Mouse (Mus musculus) liver, embryonic 13.5 days (tissue): Measurements from ENCODE around the gene Dcaf15. TPM values are rescaled to one million over a fixed set of nuclear protein-coding genes. Genes with fewer than 3 reads are reported as not detected.
A peak's percentile ranks its signal among the peaks of the same experiment; 100 is the strongest.

Experiments
- ATAC-seq: fragments of 200-750 bp; cut with Nextera tagmentation; 2 replicates; pipeline ENCODE4 v1.8.0; 2017; ENCODE audit warnings: low read depth, mild to moderate bottlenecking, moderate number of reproducible peaks, moderate library complexity
- DNase-seq: peaks from one replicate; pipeline ENCODE4 v3.0.0; 2022
- H3K27ac ChIP-seq: fragments of 300-500 bp; sonication (generic); 2 replicates; pipeline ENCODE4 v1.5.1; 2015; ENCODE audit warnings: moderate library complexity, mild to moderate bottlenecking, inconsistent platforms
- H3K27me3 ChIP-seq: fragments of 300-500 bp; sonication (generic); 2 replicates; pipeline ENCODE4 v1.6.1; 2015; ENCODE audit warnings: mild to moderate bottlenecking, inconsistent platforms
- H3K36me3 ChIP-seq: fragments of 300-500 bp; sonication (generic); 2 replicates; pipeline ENCODE4 v1.6.1; 2015; ENCODE audit warnings: mild to moderate bottlenecking, inconsistent platforms
- H3K4me1 ChIP-seq: fragments of 300-500 bp; sonication (generic); replicated peaks from 2 replicates; pipeline ENCODE4 v1.6.1; 2015; ENCODE audit warnings: inconsistent platforms
- H3K4me2 ChIP-seq: fragments of 300-500 bp; sonication (generic); 2 replicates; pipeline ENCODE4 v1.6.1; 2015; ENCODE audit warnings: inconsistent platforms, mild to moderate bottlenecking, moderate library complexity
- H3K4me3 ChIP-seq: fragments of 300-500 bp; sonication (generic); replicated peaks from 2 replicates; pipeline ENCODE4 v1.5.1; 2015; ENCODE audit warnings: mild to moderate bottlenecking, inconsistent platforms
- H3K9ac ChIP-seq: fragments of 300-500 bp; sonication (generic); 2 replicates; pipeline ENCODE4 v1.6.1; 2015; ENCODE audit warnings: mild to moderate bottlenecking, inconsistent platforms
- H3K9me3 ChIP-seq: fragments of 300-500 bp; sonication (generic); replicated peaks from 2 replicates; pipeline ENCODE4 v1.6.1; 2016; ENCODE audit warnings: inconsistent platforms
- WGBS: fragments of 180-500 bp; shearing (Covaris S2); methylation state at CpG from one replicate; pipeline ENCODE4 v1.1.7; 2015; ENCODE audit not compliant: insufficient replicate concordance; 5-methylcytosine and 5-hydroxymethylcytosine counted together
- microRNA counts: library from miRNA; unstranded; fragments of <30 nt; microRNA quantifications from one replicate; lab custom pipeline; 2016
- microRNA-seq: library from miRNA; unstranded; fragments of <30 nt; microRNA quantifications from one replicate; pipeline ENCODE4, GENCODE M21; 2016
- polyA plus RNA-seq: library from polyadenylated mRNA; unstranded; fragments of >200 nt; fragmentation: Nextera tagmentation; extraction: Ambion mirVana; gene quantifications from 2 replicates; pipeline ENCODE4 v1.2.1, GENCODE M21; 2015

The Dcaf15 gene
- polyA plus RNA-seq, 1 experiment from 2014 or later: 4.3 TPM

- ATAC-seq (no peak), DNase-seq (no peak)
- peaks cover 55% of the 10 kb centered on the region for H3K4me1 ChIP-seq
- H3K9me3 ChIP-seq: no peaks in the 10 kb centered on the region
- 74% methylated on average over 1 of the region's 1 CpGs for WGBS
- peak within 1 kb of the TSS; percentile 89 for H3K4me3 ChIP-seq
- H3K9ac ChIP-seq: peak within 1 kb of the TSS; percentile 84
- H3K36me3 ChIP-seq: no peaks in the 10 kb centered on the region
- peak within 1 kb of the TSS; percentile 98 for H3K27ac ChIP-seq
- no peaks in the 10 kb centered on the region for H3K27me3 ChIP-seq
- peak within 1 kb of the TSS; percentile 92 for H3K4me2 ChIP-seq
Observed at GRCm38 (mm10) chr8:84065037-84065436, 39.5 kb downstream of the Dcaf15 start, which contains the start of gene Gm10643. Gm10643 (minus strand) TSS chr8:84065137.

DNA sequence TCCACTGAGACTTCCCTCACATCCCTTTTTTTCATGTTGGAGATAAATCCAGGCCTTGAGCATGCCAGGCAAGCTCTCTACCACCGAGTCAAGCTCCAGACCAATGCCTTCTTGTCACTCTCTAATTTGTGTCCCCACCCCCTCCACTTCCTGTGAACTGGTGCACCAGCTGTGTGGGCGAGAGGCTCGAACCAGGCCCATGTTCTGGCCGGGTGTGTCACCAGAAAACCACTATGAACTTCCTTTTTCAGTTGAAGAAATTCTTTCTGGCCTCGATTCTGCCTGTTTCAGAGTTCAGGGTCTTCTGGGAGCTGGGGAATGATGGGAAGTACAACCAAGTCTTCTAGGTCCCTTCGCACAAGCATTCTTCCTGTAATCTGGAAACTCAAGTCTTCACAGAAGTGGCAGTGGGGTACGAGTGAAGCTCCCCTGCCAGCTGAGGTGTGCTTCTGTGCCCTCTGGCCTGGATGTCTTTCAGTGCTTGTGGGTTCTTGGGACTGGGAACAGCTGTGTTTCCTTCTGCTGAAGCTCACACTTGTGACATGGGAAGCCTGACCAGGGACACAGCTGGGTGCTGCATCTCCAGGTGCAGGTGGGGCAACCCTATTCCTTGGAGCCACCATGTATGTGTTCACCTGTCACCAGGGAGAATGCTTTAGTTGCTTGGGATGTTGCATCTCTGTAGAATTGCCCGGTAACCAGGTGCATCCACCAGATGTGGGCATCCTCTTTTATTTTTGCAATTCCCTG, 40.5 kb downstream of the Dcaf15 start:
- Histone ChIP-seq H3K27ac (peak overlapping the region; percentile 34; the same call in 1 of the 2 replicates), H3K27me3 (no peaks in the 10 kb centered on the region), H3K36me3 (no peaks in the 10 kb centered on the region), H3K9ac (0 out of 2 replicates have a peak overlapping the region, but pooled peaks have one; percentile 29), H3K4me3 (no peak overlapping the region), H3K4me2 (no peak overlapping the region), H3K4me1 (peaks cover 46% of the 10 kb centered on the region), H3K9me3 (no peaks in the 10 kb centered on the region)
- 30% methylated on average over 8 of the region's 8 CpGs for WGBS
- ATAC-seq: no peak
- no peak for DNase-seq

GRCm38 (mm10) chr8:84060245-84060644, 44.3 kb downstream of the Dcaf15 start:
- Histone ChIP-seq H3K27me3 (no peaks in the 10 kb centered on the region), H3K4me3 (no peak overlapping the region), H3K4me2 (no peak overlapping the region), H3K36me3 (no peaks in the 10 kb centered on the region), H3K9ac (no peak overlapping the region), H3K27ac (no peak overlapping the region), H3K9me3 (no peaks in the 10 kb centered on the region), H3K4me1 (peaks cover 21% of the 10 kb centered on the region)
- WGBS: 32% methylated on average over 2 of the region's 2 CpGs
- peak; percentile 79 for ATAC-seq
- DNase-seq: no peak

DNA sequence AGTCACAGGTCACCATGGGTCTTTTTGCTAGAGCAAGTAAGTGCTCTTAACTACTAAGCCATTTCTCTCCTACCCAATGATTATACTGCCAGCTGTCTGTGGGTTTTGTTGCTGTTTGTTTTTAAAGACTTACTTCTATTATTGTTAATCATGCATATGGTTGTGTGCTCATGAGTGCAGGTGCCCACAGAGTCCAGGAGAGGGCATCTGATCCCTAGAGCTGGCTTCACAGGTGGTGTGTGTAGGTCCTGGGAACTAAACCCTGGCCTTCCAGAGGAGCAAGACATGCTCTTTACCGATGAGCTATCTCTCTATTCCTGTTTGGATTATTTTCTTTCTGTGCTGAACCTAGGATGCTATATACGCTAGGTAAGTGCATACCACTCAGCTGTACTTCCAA, 45.3 kb downstream of the Dcaf15 start:
- DNase-seq: no peak
- whole genome bisulfite sequencing: 73% methylated on average over 2 of the region's 2 CpGs
- H3K4me2 ChIP-seq: no peak overlapping the region
- ATAC-seq: no peak
- no peaks in the 10 kb centered on the region for H3K36me3 ChIP-seq
- no peak overlapping the region for H3K9ac ChIP-seq
- no peaks in the 10 kb centered on the region for H3K9me3 ChIP-seq
- H3K4me1 ChIP-seq: peaks cover 16% of the 10 kb centered on the region
- no peak overlapping the region for H3K27ac ChIP-seq
- H3K27me3 ChIP-seq: no peaks in the 10 kb centered on the region
- no peak overlapping the region for H3K4me3 ChIP-seq

- no peaks in the 10 kb centered on the region for H3K9me3 ChIP-seq
- peaks cover 9% of the 10 kb centered on the region for H3K4me1 ChIP-seq
- 54% methylated on average over 1 of the region's 1 CpGs for WGBS
- no peak overlapping the region for H3K27ac ChIP-seq
- no peak overlapping the region for H3K4me3 ChIP-seq
- ATAC-seq (no peak), DNase-seq (no peak)
- no peak overlapping the region for H3K4me2 ChIP-seq
- no peak overlapping the region for H3K9ac ChIP-seq
- H3K27me3 ChIP-seq: no peaks in the 10 kb centered on the region
- H3K36me3 ChIP-seq: no peaks in the 10 kb centered on the region
Observed at GRCm38 (mm10) chr8:84057827-84058226, 46.7 kb downstream of the Dcaf15 start.

DNA sequence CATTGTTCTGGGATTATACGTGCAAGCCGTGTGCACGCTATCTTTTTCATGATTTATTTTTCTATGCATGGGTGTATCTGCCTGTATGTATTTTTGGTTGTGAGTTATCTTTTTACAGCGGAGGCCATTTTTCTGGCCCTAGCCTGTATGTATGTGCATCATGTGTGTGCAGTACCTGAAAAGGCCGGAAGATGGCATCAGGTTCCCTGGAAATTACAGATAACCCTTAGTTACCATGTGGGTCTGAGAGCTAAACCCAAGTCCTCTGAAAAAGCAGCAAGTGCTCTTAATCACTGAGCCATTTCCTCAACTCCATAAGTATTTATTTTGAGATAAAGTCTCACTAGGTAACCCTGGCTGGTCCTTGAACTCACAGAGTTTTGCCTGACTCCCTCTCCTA, 51.3 kb downstream of the Dcaf15 start:
- no peak overlapping the region for H3K9ac ChIP-seq
- H3K36me3 ChIP-seq: no peaks in the 10 kb centered on the region
- peaks cover 4% of the 10 kb centered on the region; the same call in 1 of the 2 replicates for H3K4me1 ChIP-seq
- H3K4me2 ChIP-seq: no peak overlapping the region
- no peak overlapping the region for H3K4me3 ChIP-seq
- ATAC-seq: no peak
- H3K27me3 ChIP-seq: peaks cover 20% of the 10 kb centered on the region; the same call in 1 of the 2 replicates
- no peak overlapping the region for H3K27ac ChIP-seq
- DNase-seq: no peak
- H3K9me3 ChIP-seq: no peaks in the 10 kb centered on the region
- 84% methylated on average over 5 of the region's 5 CpGs for WGBS

DNA sequence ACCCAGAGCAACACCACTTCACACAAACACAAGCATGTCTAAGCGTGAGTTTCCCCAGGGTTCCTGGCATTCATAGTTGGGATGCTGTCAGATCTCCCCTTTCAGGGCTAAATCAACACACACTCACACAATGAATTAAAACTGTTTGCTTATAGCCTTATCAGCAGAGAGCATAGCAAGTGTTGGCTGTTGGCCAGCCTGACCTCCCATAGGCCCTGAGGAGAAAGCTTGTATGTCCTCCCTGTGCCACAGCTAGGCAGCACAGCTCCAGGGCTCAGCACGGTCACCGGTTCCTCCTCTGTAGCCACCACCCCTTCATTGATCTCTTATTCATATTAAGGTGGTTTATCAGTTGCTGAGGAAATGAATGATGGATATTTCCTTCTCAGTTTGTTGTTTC, 51.8 kb downstream of the Dcaf15 start:
- 55% methylated on average over 3 of the region's 3 CpGs for WGBS
- H3K27ac ChIP-seq: no peak overlapping the region

DNA sequence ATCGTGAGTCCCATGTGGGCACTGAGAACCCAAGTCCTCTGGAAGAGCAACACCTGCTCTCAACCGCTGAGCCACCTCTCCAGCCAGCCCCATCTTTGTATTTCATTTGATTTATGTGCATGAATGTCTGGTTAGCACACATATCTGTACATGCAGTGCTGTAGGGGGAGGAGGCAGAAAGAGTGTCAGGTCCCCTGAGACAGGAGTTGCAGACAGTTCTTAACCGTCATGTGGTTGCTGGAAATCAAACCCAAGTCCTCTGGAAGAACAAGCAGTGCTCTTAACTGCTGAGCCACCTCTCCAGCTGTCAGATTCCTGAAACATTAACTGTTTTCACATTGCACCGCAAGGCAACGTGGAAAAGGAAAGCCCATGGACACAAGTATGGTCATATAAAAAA, 56.4 kb downstream of the Dcaf15 start:
- H3K9me3 ChIP-seq: no peaks in the 10 kb centered on the region
- H3K9ac ChIP-seq: no peak overlapping the region
- DNase-seq (no peak), ATAC-seq (no peak)
- H3K4me3 ChIP-seq: no peak overlapping the region
- peaks cover 56% of the 10 kb centered on the region for H3K27me3 ChIP-seq
- WGBS: 64% methylated on average over 5 of the region's 5 CpGs
- H3K36me3 ChIP-seq: no peaks in the 10 kb centered on the region
- H3K4me1 ChIP-seq: peaks cover 8% of the 10 kb centered on the region; the same call in 1 of the 2 replicates
- no peak overlapping the region for H3K4me2 ChIP-seq
- H3K27ac ChIP-seq: no peak overlapping the region

More for the DNA sequence above, 51.8 kb downstream of the Dcaf15 start:
- Histone ChIP-seq H3K4me3 (no peak overlapping the region), H3K27me3 (peaks cover 24% of the 10 kb centered on the region; the same call in 1 of the 2 replicates), H3K9me3 (no peaks in the 10 kb centered on the region), H3K36me3 (no peaks in the 10 kb centered on the region), H3K4me1 (peaks cover 4% of the 10 kb centered on the region; the same call in 1 of the 2 replicates), H3K9ac (no peak overlapping the region), H3K4me2 (no peak overlapping the region)
- ATAC-seq: peak; percentile 58; the same call in 1 of the 2 replicates
- DNase-seq: no peak

MicroRNAs encoded within 50 kb of the gene (microRNA counts, 519-probe panel; counts per million panel counts)
- 5,537 counts per million, percentile 65 among the panel's probes with 10 or more counts for microRNA mmu-miR-709 (lab: Ali Mortazavi, UCI)

Small RNAs within 50 kb of the gene (microRNA-seq; reads per million reads assigned to microRNA genes)
- gene Mir709: not detected

Other genes starting within 250 kb of the Dcaf15 start
- gene Adgrl1, start 204.7 kb downstream of the Dcaf15 start, polyA plus RNA-seq: 1.5 and 1.7 TPM in 2 replicates
- gene Gm10644, start 149.6 kb downstream of the Dcaf15 start, polyA plus RNA-seq: 0.18 and 0.22 TPM in 2 replicates
- 114 and 126 TPM in 2 replicates for gene Asf1b, start 149.3 kb downstream of the Dcaf15 start, polyA plus RNA-seq
- 50.5 and 52.3 TPM in 2 replicates for gene Prkaca, start 131.8 kb downstream of the Dcaf15 start, polyA plus RNA-seq
- 5.8 and 6.9 TPM in 2 replicates for gene Samd1, start 107.1 kb downstream of the Dcaf15 start, polyA plus RNA-seq
- 0.38 and 0.57 TPM in 2 replicates for gene 1700067K01Rik, start 103.3 kb downstream of the Dcaf15 start, polyA plus RNA-seq
- gene 2210011C24Rik, start 92.6 kb downstream of the Dcaf15 start, polyA plus RNA-seq: not detected in 2 replicates
- gene Palm3, start 83.3 kb downstream of the Dcaf15 start, polyA plus RNA-seq: 0.06 and 0.27 TPM in 2 replicates
- gene Il27ra, start 62.2 kb downstream of the Dcaf15 start, polyA plus RNA-seq: 0.72 and 1.1 TPM in 2 replicates
- not detected in 2 replicates for gene Rln3, start 59.8 kb downstream of the Dcaf15 start, polyA plus RNA-seq
- 0.12 and 0.14 TPM in 2 replicates for gene Gm10643, start 39.6 kb downstream of the Dcaf15 start, polyA plus RNA-seq
- gene Rfx1, start 37.9 kb downstream of the Dcaf15 start, polyA plus RNA-seq: 2.4 and 2.7 TPM in 2 replicates
- 0.05 TPM in 1 of 2 replicates, not detected in the other for gene Podnl1, start 21.2 kb upstream of the Dcaf15 start, polyA plus RNA-seq
- gene Cc2d1a, start 43.2 kb upstream of the Dcaf15 start, polyA plus RNA-seq: 5.4 and 6.2 TPM in 2 replicates
- gene 4930432K21Rik, start 43.3 kb upstream of the Dcaf15 start, polyA plus RNA-seq: 0.13 and 0.25 TPM in 2 replicates
- gene Nanos3, start 80.4 kb upstream of the Dcaf15 start, polyA plus RNA-seq: 0.28 and 0.34 TPM in 2 replicates
- gene Zswim4, start 132.3 kb upstream of the Dcaf15 start, polyA plus RNA-seq: 2.1 and 2.2 TPM in 2 replicates
- gene D8Ertd738e, start 145.0 kb upstream of the Dcaf15 start, polyA plus RNA-seq: 229 and 245 TPM in 2 replicates
- gene Mri1, start 152.6 kb upstream of the Dcaf15 start, polyA plus RNA-seq: 41.2 and 48.4 TPM in 2 replicates
- gene Ccdc130, start 165.6 kb upstream of the Dcaf15 start, polyA plus RNA-seq: 8.8 and 9.1 TPM in 2 replicates